Mouse (Mus musculus): ENCODE data around the gene Lgals1. TPM values are rescaled to one million over a fixed set of nuclear protein-coding genes. Genes with fewer than 3 reads are reported as not detected.

The Lgals1 gene
- polyA plus RNA-seq, 1 experiment: 42.9 TPM

DNA sequence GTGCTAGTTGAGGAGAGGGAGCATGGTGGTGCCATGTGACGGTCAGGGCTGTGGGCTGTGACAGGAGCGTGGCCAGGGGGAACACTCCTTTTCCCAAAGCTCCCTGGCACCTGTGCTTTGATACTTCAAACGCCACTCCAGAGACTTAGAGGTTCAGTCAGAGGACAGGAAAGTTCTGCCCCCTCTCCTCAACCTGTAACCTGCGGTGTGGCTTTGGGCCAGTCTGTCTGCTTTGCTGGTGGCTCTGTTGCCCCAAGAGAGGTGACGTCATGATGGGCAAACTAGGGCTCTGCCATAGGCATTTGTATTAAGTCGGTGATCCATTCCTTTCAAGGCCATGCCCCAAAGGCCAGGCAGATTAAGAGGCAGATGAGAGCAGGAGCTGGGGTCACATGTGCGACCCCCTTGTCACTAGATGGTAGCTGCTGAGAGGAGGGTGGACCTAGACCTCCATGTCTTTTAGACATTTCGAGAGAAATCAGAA, 51.2 kb downstream of the Lgals1 start:
- Histone ChIP-seq H3K4me1 (ENCODE audit: control insufficient read depth, insufficient read depth, low read length) (no peaks in the 10 kb centered on the region), H3K4me3 (ENCODE audit: insufficient read depth, low read length) (no peak overlapping the region), H3K27ac (ENCODE audit: insufficient read depth, low read length) (no peak overlapping the region)
- TF ChIP-seq POLR2A (IDR thresholded peaks at IDR 0.05; ENCODE audit: extremely low read depth, insufficient read depth, low read length): no peak
- no peak for TF ChIP-seq CTCF (IDR thresholded peaks at IDR 0.05; ENCODE audit: extremely low read depth, insufficient read depth, low read length)

DNA sequence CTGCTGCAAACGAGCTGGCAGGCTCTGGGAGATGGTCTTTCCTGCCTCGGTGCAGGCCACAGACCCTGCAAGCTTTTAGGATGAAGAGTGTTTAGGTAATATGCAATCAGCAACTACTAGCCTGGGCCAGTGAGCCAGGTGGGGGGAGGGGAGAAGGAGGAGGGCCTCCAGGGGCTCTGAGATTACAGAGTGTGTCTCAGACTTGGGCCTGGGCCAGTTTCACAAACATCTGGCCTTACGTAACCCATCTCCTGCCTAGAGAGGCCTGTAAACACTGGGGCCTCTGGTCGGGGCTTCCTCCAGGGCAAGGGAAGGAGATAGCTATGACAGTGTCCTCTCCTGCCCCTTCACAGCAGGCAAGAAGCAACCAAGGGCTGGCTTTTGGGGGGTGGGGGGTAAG, 52.4 kb downstream of the Lgals1 start:
- Histone ChIP-seq H3K4me3 (ENCODE audit: insufficient read depth, low read length) (no peak overlapping the region), H3K27ac (ENCODE audit: insufficient read depth, low read length) (no peak overlapping the region), H3K4me1 (ENCODE audit: control insufficient read depth, insufficient read depth, low read length) (0 out of 2 replicates have a peak, but pooled peaks cover 1% of the 10 kb centered on the region)
- no peak for TF ChIP-seq POLR2A (IDR thresholded peaks at IDR 0.05; ENCODE audit: extremely low read depth, insufficient read depth, low read length)
- no peak for TF ChIP-seq CTCF (IDR thresholded peaks at IDR 0.05; ENCODE audit: extremely low read depth, insufficient read depth, low read length)

Other genes starting within 250 kb of the Lgals1 start
- gene Elfn2, start 208.0 kb upstream of the Lgals1 start, polyA plus RNA-seq (2012; rRNA removed): 59.2 and 65.2 TPM in 2 replicates
- 5.8 and 6.3 TPM in 2 replicates for gene Mfng, start 153.2 kb upstream of the Lgals1 start, polyA plus RNA-seq (2012; rRNA removed)
- 4.7 and 5.2 TPM in 2 replicates for gene Card10, start 123.7 kb upstream of the Lgals1 start, polyA plus RNA-seq (2012; rRNA removed)
- gene Cdc42ep1, start 84.1 kb upstream of the Lgals1 start, polyA plus RNA-seq (2012; rRNA removed): 23.3 and 28.1 TPM in 2 replicates
- gene Lgals2, start 71.2 kb upstream of the Lgals1 start, polyA plus RNA-seq (2012; rRNA removed): 0.34 and 0.35 TPM in 2 replicates
- 72.6 and 73.0 TPM in 2 replicates for gene Gga1, start 49.5 kb upstream of the Lgals1 start, polyA plus RNA-seq (2012; rRNA removed)
- 0.08 and 0.09 TPM in 2 replicates for gene Gm49510, start 27.1 kb upstream of the Lgals1 start, polyA plus RNA-seq (2012; rRNA removed)
- gene Sh3bp1, start 27.0 kb upstream of the Lgals1 start, polyA plus RNA-seq (2012; rRNA removed): 39.5 and 42.2 TPM in 2 replicates
- gene Pdxp, start 12.8 kb upstream of the Lgals1 start, polyA plus RNA-seq (2012; rRNA removed): 226 and 238 TPM in 2 replicates
- 38.9 and 39.5 TPM in 2 replicates for gene Nol12, start 8.2 kb downstream of the Lgals1 start, polyA plus RNA-seq (2012; rRNA removed)
- 10.3 and 11.0 TPM in 2 replicates for gene Triobp, start 21.0 kb downstream of the Lgals1 start, polyA plus RNA-seq (2012; rRNA removed)
- gene H1f0, start 101.7 kb downstream of the Lgals1 start, polyA plus RNA-seq (2012; rRNA removed): 109 and 124 TPM in 2 replicates
- gene Galr3, start 115.2 kb downstream of the Lgals1 start, polyA plus RNA-seq (2012; rRNA removed): 0.26 and 0.38 TPM in 2 replicates
- gene Ankrd54, start 136.2 kb downstream of the Lgals1 start, polyA plus RNA-seq (2012; rRNA removed): 26.5 and 28.2 TPM in 2 replicates
- 86.8 and 93.0 TPM in 2 replicates for gene Eif3l, start 148.5 kb downstream of the Lgals1 start, polyA plus RNA-seq (2012; rRNA removed)
- 25.0 and 27.6 TPM in 2 replicates for gene Micall1, start 182.2 kb downstream of the Lgals1 start, polyA plus RNA-seq (2012; rRNA removed)
- 131 and 134 TPM in 2 replicates for gene Polr2f, start 214.3 kb downstream of the Lgals1 start, polyA plus RNA-seq (2012; rRNA removed)
- 16.5 and 17.1 TPM in 2 replicates for gene 1700088E04Rik, start 214.5 kb downstream of the Lgals1 start, polyA plus RNA-seq (2012; rRNA removed)
- 60.8 and 69.3 TPM in 2 replicates for gene Sox10, start 238.5 kb downstream of the Lgals1 start, polyA plus RNA-seq (2012; rRNA removed)

Data from cortical plate, adult 2 months (tissue).